Mouse (Mus musculus): ENCODE results near the gene Pnkd.
A peak's percentile ranks its signal among the peaks of the same experiment; 100 is the strongest.

Pnkd gene

GRCm38 (mm10) chr1:74284543-74285160 lies at the start of gene Pnkd, which contains the start of gene Aamp:
Pnkd (plus strand) TSS chr1:74284930.
Aamp (minus strand) TSS chr1:74284738.
- DNase-seq (ENCODE audit: low spot score): peak; percentile 95

- peak; percentile 96 for DNase-seq (ENCODE audit: low spot score)
These were observed 48.7 kb upstream of the Pnkd start, which contains the start of gene Arpc2 for GRCm38 (mm10) chr1:74235938-74236589. Arpc2 (plus strand) TSS chr1:74236084.

- DNase-seq (ENCODE audit: low spot score): peak; percentile 43
These were observed 48.0 kb upstream of the Pnkd start for GRCm38 (mm10) chr1:74236590-74237317.

GRCm38 (mm10) chr1:74237671-74238070 lies 47.1 kb upstream of the Pnkd start:
- DNase-seq (ENCODE audit: low spot score): no peak

- no peak for DNase-seq (ENCODE audit: low spot score)
These were observed 46.6 kb upstream of the Pnkd start for GRCm38 (mm10) chr1:74238136-74238535.

- DNase-seq (ENCODE audit: low spot score): no peak
These were observed 45.6 kb upstream of the Pnkd start for GRCm38 (mm10) chr1:74239162-74239561.

GRCm38 (mm10) chr1:74239618-74240017 lies 45.1 kb upstream of the Pnkd start:
- no peak for DNase-seq (ENCODE audit: low spot score)

GRCm38 (mm10) chr1:74240311-74240710 lies 44.4 kb upstream of the Pnkd start:
- no peak for DNase-seq (ENCODE audit: low spot score)

GRCm38 (mm10) chr1:74240832-74241231 lies 43.9 kb upstream of the Pnkd start:
- DNase-seq (ENCODE audit: low spot score): no peak

GRCm38 (mm10) chr1:74245525-74245924 lies 39.2 kb upstream of the Pnkd start:
- DNase-seq (ENCODE audit: low spot score): no peak

- DNase-seq (ENCODE audit: low spot score): no peak
These were observed 35.9 kb upstream of the Pnkd start for GRCm38 (mm10) chr1:74248799-74249198.

- no peak for DNase-seq (ENCODE audit: low spot score)
These were observed 35.3 kb upstream of the Pnkd start for GRCm38 (mm10) chr1:74249331-74249980.

- no peak for DNase-seq (ENCODE audit: low spot score)
These were observed 34.6 kb upstream of the Pnkd start for GRCm38 (mm10) chr1:74250096-74250495.

- DNase-seq (ENCODE audit: low spot score): no peak
These were observed 28.9 kb upstream of the Pnkd start for GRCm38 (mm10) chr1:74255704-74256345.

GRCm38 (mm10) chr1:74256782-74257181 lies 27.9 kb upstream of the Pnkd start:
- DNase-seq (ENCODE audit: low spot score): no peak

- no peak for DNase-seq (ENCODE audit: low spot score)
These were observed 22.2 kb upstream of the Pnkd start for GRCm38 (mm10) chr1:74262510-74262909.

- DNase-seq (ENCODE audit: low spot score): no peak
These were observed 16.0 kb upstream of the Pnkd start for GRCm38 (mm10) chr1:74268750-74269149.

- DNase-seq (ENCODE audit: low spot score): no peak
These were observed 13.1 kb upstream of the Pnkd start for GRCm38 (mm10) chr1:74271659-74272058.

- DNase-seq (ENCODE audit: low spot score): no peak
These were observed 9.7 kb upstream of the Pnkd start for GRCm38 (mm10) chr1:74275015-74275414.

GRCm38 (mm10) chr1:74277041-74277440 lies 7.7 kb upstream of the Pnkd start:
- DNase-seq (ENCODE audit: low spot score): no peak

GRCm38 (mm10) chr1:74277883-74278537 lies 6.7 kb upstream of the Pnkd start:
- DNase-seq (ENCODE audit: low spot score): no peak
